Mouse (Mus musculus) cerebellum, adult 18-20 months (tissue): ENCODE results near the gene Barhl1.

Experiments used
- DNase-seq, 2 experiments: peaks; one replicate each; pipeline ENCODE4 v3.0.0; 2021

The Barhl1 gene

GRCm38 (mm10) chr2:28911331-28912038, 5.0 kb downstream of the Barhl1 start:
- DNase-seq: no peak

GRCm38 (mm10) chr2:28910877-28911276, 5.6 kb downstream of the Barhl1 start:
- DNase-seq: no peak

GRCm38 (mm10) chr2:28909818-28910710, 6.4 kb downstream of the Barhl1 start:
- DNase-seq: no peak

GRCm38 (mm10) chr2:28909186-28909817, 7.2 kb downstream of the Barhl1 start:
- DNase-seq: no peak

GRCm38 (mm10) chr2:28908389-28909153, 7.9 kb downstream of the Barhl1 start:
- DNase-seq: no peak

- no peak for DNase-seq
These were observed 8.6 kb downstream of the Barhl1 start for GRCm38 (mm10) chr2:28907691-28908388.

- DNase-seq: no peak
These were observed 10.9 kb downstream of the Barhl1 start for GRCm38 (mm10) chr2:28905561-28905960.

- DNase-seq: no peak
These were observed 11.7 kb downstream of the Barhl1 start for GRCm38 (mm10) chr2:28904786-28905185.

GRCm38 (mm10) chr2:28903871-28904270, 12.6 kb downstream of the Barhl1 start:
- no peak for DNase-seq

GRCm38 (mm10) chr2:28902291-28902690, 14.2 kb downstream of the Barhl1 start:
- DNase-seq: no peak

GRCm38 (mm10) chr2:28897340-28897899, 19.0 kb downstream of the Barhl1 start:
- DNase-seq: no peak

GRCm38 (mm10) chr2:28895876-28896275, 20.6 kb downstream of the Barhl1 start:
- DNase-seq: no peak

- no peak for DNase-seq
These were observed 22.9 kb downstream of the Barhl1 start for GRCm38 (mm10) chr2:28893526-28893925.

GRCm38 (mm10) chr2:28892796-28893195, 23.7 kb downstream of the Barhl1 start:
- DNase-seq: no peak

GRCm38 (mm10) chr2:28884914-28885313, 31.6 kb downstream of the Barhl1 start:
- DNase-seq: no peak

GRCm38 (mm10) chr2:28882826-28883485, 33.5 kb downstream of the Barhl1 start:
- DNase-seq: no peak

GRCm38 (mm10) chr2:28882047-28882446, 34.4 kb downstream of the Barhl1 start:
- DNase-seq: no peak

GRCm38 (mm10) chr2:28881275-28881674, 35.2 kb downstream of the Barhl1 start:
- peak; percentile 18 for DNase-seq

- DNase-seq: no peak
These were observed 40.9 kb downstream of the Barhl1 start for GRCm38 (mm10) chr2:28875554-28875953.

- peak; percentile 65 to 75 for DNase-seq
These were observed 49.0 kb downstream of the Barhl1 start for GRCm38 (mm10) chr2:28867495-28867894.

GRCm38 (mm10) chr2:28863857-28864256, 52.6 kb downstream of the Barhl1 start:
- DNase-seq: no peak
